Mouse (Mus musculus): ENCODE measurements around the gene Adam15.

The Adam15 gene

GRCm38 (mm10) chr3:89349869-89350501 is at the start of gene Adam15:
Gene Adam15, minus strand, starts transcription at chr3:89349996.
- peak; percentile 88 to 91 for DNase-seq (ENCODE audit: low spot score in 2 of 2)

DNA sequence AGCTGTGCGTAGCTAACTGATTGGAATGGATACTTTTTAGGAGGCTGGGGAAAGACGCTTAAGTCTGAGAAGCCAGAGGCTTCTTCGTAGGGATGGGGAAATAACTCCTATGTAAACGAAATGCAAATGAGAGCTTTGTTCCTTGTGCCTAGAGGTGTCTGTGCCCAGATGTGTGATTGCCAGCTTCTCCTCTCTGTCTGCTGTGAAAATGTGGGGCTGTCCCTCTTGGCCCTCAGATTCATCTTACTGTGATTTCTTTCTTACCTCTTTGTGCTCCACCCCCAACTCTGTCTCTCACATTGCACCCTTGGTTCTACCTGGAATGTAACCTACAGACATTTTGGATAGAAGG is 46.8 kb upstream of the Adam15 start:
- DNase-seq (ENCODE audit: low spot score in 2 of 2): no peak

DNA sequence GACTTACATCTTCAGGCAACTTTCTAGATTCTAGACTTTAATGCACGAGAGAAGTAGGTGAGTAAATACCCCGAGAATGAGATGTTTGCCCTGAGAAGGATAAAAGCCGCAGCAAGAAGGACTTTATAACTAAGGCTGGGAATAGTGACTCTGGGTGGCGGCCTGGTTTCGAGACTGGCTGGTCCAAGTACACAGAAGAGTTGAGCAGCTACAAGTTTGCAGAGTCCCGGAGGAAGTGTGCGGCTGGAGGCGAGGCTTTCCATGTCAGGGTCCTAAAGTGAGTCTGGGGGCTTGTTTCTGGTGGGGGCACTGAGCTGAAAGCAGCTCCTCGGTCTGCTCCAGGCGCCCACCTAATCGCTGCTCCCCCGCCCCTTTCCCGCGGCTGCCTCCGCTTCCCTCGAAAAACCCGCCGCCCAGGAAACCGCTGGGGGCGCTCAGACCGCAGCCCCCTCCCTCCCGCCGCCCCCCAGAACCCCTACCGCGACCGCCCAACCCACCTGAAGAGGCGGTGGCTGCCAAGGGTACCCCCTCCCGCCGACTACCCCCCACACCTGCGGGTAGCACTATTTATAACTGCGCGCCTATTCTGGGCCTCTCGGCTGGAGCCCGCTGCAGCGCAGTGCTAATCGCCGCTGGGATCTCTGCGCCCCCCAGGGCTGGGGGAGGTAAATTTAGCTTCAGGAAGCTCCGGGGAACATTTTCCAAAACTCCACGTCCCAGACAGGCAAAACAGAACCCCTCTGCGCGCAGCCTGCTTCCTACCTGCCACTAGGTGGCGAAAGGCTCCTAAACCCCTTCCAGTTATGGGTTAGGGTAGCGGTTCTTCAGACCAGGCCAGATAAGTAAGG is 46.2 kb upstream of the Adam15 start:
- peak in 1 of 2 experiments; percentile 67 for DNase-seq (ENCODE audit: low spot score in 2 of 2)

DNA sequence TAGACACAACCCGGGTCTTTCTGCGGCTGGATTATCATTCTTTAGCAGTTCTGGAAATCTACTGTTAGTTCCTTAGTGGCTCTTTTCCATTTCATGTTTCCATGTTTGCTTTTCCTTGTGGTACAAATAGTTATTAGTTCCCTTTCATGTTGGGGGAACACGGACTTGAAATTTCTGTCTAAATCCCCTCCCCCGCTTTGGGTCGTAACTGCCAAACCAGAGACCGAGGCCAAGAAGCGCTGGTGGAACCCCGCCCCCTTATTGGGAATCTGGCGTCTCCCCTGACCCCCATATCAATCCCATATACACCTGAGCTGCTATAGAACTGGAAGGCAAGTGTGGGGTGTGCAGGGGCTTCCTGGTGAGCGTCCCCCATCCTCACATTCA is 45.6 kb upstream of the Adam15 start:
- DNase-seq (ENCODE audit: low spot score in 2 of 2): no peak

DNA sequence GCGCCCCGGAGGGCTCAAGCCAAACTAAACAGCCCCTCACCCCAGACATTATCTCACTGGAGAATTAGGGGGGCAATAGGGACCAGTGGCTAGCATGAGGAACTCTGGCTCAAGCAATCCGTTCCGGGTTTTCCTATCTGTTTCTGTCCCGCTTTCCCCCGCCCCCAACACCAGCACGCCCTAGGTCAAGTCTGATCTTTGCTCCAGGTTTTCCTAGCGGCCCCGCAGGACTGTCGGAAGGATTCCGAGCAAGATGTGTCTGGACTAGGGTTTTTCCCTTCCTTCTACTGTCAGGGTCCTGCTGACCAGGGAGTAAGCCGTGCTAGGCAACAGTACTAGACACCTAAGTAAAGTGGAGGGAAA is 45.1 kb upstream of the Adam15 start:
- peak; percentile 73 to 82 for DNase-seq (ENCODE audit: low spot score in 2 of 2)

GRCm38 (mm10) chr3:89394006-89394893 is 44.5 kb upstream of the Adam15 start, which contains the start of gene Zbtb7b:
Gene Zbtb7b, minus strand, starts transcription at chr3:89394776.
- peak; percentile 87 for DNase-seq (ENCODE audit: low spot score in 2 of 2)

DNA sequence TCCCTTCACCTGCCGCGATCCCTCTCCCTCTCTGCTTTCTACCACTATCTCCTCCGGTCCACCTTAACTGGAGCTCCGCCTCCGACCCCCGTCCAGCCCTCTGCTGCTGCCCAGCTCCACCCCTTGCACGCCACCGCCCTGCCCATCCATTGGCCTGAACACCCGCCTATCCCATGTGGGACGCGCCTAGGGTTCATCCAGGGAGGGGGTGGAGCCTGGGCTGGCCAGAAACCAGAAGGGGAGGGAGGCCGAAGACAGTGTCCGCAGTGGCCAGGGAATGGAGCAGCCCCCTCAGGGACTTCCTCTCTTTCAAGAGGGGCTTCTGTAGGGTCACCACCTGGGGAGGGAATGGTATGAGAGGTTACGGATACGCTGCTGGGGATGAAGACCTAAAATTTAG is 43.8 kb upstream of the Adam15 start:
- DNase-seq (ENCODE audit: low spot score in 2 of 2): peak; percentile 99

DNA sequence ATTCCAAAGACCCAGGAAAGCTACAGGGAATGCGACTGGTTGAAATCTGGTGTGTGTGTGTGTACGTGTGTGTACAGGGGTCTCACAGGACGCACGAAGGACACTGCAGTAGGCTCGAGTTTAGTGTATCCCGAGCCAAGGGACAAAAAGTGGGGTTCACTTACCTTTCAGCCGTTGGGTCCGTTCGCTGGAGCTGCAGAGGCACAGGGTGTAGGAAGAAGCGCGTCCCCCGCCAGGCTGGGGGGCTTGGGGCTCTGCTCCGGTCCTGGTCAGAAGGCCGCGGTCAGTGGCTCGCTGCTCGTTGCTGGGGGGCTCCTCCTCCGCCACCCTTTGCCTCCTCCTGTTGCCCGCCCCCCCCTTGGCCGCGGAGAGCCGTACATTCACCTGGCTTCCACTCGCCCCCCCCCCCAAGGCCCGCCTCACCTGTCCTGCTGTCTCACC is 43.1 kb upstream of the Adam15 start:
- peak in 1 of 2 experiments; percentile 56 for DNase-seq (ENCODE audit: low spot score in 2 of 2)

DNA sequence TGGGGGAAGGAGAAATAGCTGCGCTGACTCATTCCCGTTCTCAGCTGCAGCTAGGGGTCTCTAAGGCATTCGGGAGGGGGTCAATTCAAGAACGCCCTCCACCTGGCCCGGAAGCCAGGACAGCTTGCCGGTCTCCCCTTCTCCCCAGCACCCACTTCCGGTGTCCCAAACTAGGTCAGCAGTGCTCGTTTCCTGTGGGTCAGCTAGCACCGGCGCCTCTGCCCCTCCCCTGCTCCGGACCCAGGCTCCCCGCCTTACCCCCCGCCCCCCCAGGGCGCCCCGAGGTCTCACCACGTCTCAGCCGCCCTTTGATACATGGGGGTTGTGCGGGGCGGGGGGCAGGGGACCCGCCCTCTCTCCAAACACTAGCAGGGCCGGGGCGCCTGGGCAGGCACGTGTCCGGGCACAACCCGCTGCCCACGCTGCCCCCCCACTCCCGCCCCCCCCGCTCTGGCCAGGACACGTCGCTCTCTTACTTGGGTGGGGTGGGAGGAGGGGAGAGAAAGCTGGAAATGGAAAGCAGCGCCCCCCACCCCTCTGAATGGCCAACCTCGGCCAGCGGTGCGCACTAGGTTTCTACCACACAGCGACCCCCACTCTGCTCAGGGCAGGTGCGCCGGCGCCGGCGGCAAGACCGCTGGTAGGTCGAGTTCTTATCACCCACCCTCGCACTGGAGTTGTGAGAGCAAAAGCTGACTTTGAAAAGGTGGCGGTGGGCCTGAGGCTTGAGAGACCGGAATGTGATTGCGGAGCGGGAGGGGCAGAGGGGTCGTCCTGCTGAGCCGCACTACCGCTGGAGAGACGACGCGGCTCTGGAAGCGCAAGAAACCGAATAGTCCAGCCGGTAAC is 42.1 kb upstream of the Adam15 start:
- DNase-seq (ENCODE audit: low spot score in 2 of 2): peak in 1 of 2 experiments; percentile 77

DNA sequence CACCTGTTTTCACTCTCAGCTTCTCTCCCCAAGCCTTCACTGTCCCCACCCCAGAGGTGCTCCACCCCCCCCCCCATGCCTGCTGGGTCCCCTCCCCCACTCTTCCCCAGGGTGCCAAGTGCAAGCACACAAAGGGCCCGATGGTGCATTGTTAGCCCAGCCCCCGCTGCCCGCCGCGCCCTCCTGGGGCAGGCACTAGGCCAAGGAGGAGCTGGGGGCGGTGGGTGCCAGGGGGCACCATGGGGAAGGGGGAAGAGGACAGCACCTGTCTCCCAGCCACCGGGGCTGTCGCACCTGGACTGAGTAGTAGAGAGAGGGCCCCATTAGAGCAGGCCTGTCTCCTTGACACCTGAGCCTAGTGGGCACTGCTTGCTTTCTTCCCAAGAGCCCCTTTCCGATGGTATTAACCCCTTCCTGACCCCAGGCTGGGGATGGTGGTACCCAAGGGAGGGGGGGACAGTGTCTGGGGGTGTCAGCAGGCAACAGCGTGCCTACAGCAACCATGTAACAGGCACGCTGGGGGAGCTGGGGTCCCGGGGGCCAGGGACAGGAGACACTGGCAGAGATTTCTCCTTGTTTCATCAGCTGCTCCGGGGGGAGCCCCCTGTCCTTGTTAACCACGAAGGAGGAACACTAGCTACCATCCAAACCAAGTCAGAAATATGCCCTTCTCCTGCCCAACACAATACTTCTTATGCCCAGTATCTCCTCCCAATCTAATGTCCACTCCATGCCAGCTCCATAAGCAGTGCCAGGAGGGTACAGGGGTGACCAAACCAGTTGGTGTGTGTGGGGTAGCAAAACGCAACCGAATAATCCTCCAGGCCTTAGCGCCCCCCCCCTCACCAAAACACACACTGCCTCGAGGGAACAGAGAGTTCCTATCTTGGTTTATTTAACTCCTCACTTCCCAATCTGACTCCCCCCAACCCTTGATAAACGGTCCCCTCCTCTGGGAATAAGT is 41.2 kb upstream of the Adam15 start:
- no peak for DNase-seq (ENCODE audit: low spot score in 2 of 2)

DNA sequence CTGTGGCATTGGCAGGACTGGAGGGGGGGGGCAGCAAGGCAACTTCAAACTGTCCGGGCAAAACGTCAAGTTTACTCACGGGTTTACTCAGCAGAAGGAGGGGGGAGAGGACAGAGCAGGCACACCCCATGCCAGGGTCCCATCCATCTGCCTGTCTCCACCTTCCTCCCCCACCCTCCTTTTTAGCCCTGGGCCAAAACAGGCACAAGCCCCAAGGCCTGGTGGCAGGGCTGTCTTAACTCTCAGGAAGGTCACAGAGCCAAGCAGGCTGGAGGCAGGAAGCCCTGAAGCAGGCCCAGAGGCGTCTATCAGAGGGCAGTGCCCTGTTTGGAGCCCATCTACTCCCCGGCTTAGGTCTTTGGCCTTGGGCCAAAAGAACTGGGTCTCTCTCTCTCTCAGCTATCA is 40.3 kb upstream of the Adam15 start:
- peak in 1 of 2 experiments; percentile 54 for DNase-seq (ENCODE audit: low spot score in 2 of 2)

DNA sequence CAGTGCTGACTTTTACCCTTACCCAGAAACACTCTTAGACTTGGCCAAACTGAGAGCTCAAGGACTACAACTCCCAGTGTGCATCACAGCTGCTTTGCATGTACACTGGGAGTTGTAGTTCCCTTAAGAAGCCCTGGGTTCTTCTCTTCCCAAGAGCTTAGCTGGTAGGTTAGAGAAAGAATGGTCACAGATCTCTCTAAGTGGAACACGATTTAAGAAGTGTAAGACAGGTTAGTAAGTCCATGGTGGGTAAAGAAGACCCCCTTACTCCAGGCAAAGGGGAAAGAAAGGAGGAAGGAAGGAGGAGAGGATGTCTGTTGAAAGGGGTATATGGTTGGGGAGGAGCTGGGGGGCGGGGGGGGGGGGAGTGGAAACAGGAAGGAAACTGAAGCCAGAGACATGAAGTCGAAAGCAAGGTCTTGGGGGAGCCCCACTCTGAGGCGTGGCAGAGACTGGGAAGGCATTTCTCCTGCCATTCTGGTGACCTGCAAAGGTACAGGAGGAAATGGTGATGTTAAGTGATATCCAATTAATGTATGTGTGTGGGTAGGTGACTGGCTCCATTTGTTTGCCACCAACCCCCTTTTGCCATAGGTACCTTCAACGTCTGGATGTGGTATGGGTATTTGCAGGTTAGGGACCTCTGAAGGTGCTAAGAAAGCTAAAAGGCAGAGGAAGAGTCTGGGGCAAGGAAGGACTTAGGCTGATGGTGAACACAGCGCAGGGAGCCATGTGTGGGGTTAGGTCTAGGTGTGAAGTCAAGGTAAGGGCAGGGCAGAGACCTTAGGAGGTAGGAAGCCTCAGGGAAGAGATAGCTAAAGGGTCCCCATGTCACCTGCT is 39.3 kb upstream of the Adam15 start:
- DNase-seq (ENCODE audit: low spot score in 2 of 2): no peak

GRCm38 (mm10) chr3:89388134-89388881 is 38.5 kb upstream of the Adam15 start:
- DNase-seq (ENCODE audit: low spot score in 2 of 2): peak in 1 of 2 experiments; percentile 68

GRCm38 (mm10) chr3:89387632-89388031 is 37.8 kb upstream of the Adam15 start:
- peak in 1 of 2 experiments; percentile 59 for DNase-seq (ENCODE audit: low spot score in 2 of 2)

DNA sequence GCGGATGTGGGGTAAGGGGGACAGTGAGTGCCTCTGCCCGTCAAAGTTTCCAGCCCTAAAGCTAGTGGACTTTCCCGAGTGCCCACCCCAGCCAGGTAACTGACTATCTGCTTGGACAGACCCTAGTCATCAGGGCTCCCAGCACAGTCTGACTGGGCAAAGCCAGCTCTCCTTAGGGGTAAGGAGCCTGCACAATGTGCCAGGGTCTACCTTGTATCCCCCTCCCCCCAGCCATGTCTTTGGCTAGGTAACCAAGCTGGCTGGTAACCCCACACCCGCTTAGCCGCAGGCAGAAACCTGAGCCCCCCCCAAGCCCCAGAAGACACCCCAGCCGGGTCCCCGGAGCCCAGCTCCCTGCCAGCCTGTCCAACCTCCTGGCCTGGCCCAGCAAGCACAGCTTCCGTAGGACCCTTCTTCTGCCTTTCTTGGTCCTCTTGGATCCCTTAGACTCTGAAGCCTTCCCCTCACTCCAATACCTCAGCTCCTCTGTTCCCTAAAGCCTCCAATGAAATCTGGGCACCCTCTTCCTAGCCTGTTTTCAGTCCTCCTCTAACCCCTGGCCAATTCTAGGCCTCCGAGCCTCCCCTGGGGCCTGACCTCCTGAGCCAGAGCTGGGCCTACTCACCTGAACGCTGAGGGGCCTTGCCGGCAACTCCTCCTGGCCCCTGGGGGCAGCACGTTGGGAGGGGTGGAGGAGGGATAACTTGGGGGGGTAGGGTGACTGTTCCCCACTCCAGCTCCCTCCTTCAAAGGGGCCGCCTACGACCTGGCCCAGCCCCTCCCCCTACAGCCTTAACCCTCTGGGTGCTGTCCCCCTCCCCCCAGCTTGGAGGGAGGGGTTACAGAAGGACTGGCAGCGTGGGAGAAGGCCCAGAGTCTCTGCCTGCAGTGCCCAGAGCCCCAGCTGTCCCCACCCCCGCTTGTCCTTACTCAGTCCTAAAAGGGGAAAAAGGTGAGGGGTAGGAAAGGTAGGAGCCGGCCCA is 36.9 kb upstream of the Adam15 start:
- no peak for DNase-seq (ENCODE audit: low spot score in 2 of 2)

DNA sequence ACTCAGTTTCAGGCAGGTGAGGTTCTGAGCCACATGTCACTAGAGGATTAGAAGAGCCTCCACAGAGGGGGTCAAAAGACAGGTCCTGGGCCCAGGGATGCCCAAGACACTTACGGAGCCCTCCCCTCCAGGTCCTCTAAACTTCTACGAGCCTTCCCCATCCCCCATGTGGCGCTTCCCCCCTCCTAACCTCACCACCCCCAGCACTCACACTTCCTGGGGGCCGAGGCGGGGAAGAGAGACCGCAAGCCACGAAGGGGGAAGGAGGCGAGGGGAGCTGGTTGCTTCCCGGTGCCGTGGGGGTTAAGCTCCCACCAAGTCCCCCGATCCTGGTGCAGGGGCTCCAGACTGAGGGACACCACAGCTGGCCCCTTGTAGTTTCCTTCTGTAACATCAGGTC is 35.7 kb upstream of the Adam15 start:
- DNase-seq (ENCODE audit: low spot score in 2 of 2): no peak
